Mouse (Mus musculus) lung, embryonic 14.5 days (tissue): ENCODE measurements around the gene Xpnpep2. TPM values are rescaled to one million over a fixed set of nuclear protein-coding genes. Genes with fewer than 3 reads are reported as not detected.

Source experiments
- ATAC-seq: fragments of 200-750 bp; cut with Nextera tagmentation; 2 replicates; pipeline ENCODE4 v1.8.0; 2017; ENCODE audit warnings: mild to moderate bottlenecking, moderate TSS enrichment, moderate library complexity; ENCODE audit not compliant: insufficient read depth
- DNase-seq: peaks from one replicate; pipeline ENCODE4 v3.0.0-alpha.2; 2015
- H3K27ac ChIP-seq: fragments of 300-500 bp; sonication (generic); 2 replicates; pipeline ENCODE4 v1.5.1; 2014; ENCODE audit warnings: low read depth, mild to moderate bottlenecking, moderate library complexity
- H3K27me3 ChIP-seq: fragments of 300-500 bp; sonication (generic); 2 replicates; pipeline ENCODE4 v1.6.1; 2014; ENCODE audit warnings: low read length, control low read depth; ENCODE audit not compliant: insufficient read depth
- H3K36me3 ChIP-seq: fragments of 300-500 bp; sonication (generic); 2 replicates; pipeline ENCODE4 v1.6.1; 2014; ENCODE audit warnings: control low read depth; ENCODE audit not compliant: insufficient read depth
- H3K4me1 ChIP-seq: fragments of 300-500 bp; sonication (generic); 2 replicates; pipeline ENCODE4 v1.6.1; 2014; ENCODE audit warnings: antibody characterized with exemption, control low read depth; ENCODE audit not compliant: insufficient read depth
- H3K4me2 ChIP-seq: fragments of 300-500 bp; sonication (generic); 2 replicates; pipeline ENCODE4 v1.6.1; 2014; ENCODE audit warnings: mild to moderate bottlenecking
- H3K4me3 ChIP-seq: fragments of 300-500 bp; sonication (generic); 2 replicates; pipeline ENCODE4 v1.5.1; 2014; ENCODE audit warnings: low read depth, low read length
- H3K9ac ChIP-seq: fragments of 300-500 bp; sonication (generic); 2 replicates; pipeline ENCODE4 v1.6.1; 2014
- H3K9me3 ChIP-seq: fragments of 300-500 bp; sonication (generic); 2 replicates; pipeline ENCODE4 v1.6.1; 2016; ENCODE audit warnings: low read depth, low read length, control low read depth
- CTCF ChIP-seq: IDR thresholded peaks from 2 replicates; pipeline ENCODE4 v1.5.1; 2016; ENCODE audit warnings: antibody characterized with exemption, low read depth
- WGBS: fragments of 180-500 bp; shearing (Covaris S2); extraction: QIAGEN DNeasy Blood & Tissue Kit; methylation state at CpG from one replicate; pipeline ENCODE4 v1.1.7; 2014; 5-methylcytosine and 5-hydroxymethylcytosine counted together
- polyA plus RNA-seq: library from polyadenylated mRNA; unstranded; fragments of >200 nt; fragmentation: Nextera tagmentation; extraction: Ambion mirVana; gene quantifications from 2 replicates; pipeline ENCODE4 v1.2.1, GENCODE M21; 2014

Gene Xpnpep2
- polyA plus RNA-seq, 1 experiment from 2014 or later = 1.3 TPM

DNA sequence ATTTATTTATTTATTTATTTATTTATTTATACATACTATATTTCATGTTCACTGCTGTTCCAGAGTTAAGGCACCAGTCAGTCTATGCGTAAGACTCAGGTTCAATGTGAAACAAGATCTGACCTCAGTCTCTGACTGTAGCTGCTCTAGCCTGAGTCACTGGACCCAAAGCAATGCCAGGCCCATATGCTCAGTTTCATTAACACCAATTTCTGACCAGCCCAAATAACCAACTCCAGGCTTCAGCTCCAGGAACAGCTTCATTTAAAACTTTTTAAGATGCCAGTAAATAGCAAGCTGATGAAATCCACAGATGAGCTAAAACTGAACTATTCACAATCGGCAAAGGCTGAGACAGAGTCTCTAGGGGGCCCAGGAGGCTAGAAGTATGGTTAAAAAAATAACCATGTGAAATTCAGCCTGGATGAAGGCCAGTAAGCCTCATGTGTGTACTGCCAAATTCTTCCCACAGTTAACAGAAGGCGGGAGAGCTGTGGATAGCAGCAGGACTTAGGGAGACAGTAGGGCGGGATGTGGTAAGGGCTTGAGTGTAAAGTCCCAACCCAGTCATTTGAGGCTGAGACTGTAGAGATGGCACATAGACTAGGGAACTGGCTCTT, 31.6 kb upstream of the Xpnpep2 start:
- no peaks in the 10 kb centered on the region for H3K27me3 ChIP-seq
- H3K4me1 ChIP-seq = no peaks in the 10 kb centered on the region
- no peak overlapping the region for H3K9ac ChIP-seq
- no peak for TF ChIP-seq CTCF
- DNase-seq (peak; percentile 67), ATAC-seq (no peak)
- no peaks in the 10 kb centered on the region for H3K36me3 ChIP-seq
- no peak overlapping the region for H3K4me3 ChIP-seq
- H3K27ac ChIP-seq = no peak overlapping the region
- H3K9me3 ChIP-seq = no peaks in the 10 kb centered on the region
- WGBS = 67% methylated on average over 4 of the region's 4 CpGs
- H3K4me2 ChIP-seq = no peak overlapping the region

DNA sequence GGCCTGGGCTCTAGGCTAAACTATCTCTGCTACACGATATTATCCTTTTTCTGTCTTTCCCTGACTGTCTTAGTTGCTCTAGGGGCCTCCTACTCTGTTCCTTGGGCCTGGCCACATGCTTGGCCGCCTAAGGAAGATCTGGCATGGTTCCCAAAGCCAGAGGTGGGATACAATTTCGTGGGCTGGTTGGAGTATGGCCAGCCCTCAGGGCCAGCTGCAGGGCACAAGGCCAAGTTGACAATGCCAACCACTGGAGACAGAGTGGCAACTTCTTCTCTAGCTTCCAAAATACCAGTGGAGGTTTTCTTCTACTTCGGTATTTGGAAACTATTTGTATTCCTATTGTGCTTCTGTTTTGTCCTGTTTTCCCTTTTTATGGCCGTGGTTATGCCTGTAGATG, 26.2 kb upstream of the Xpnpep2 start:
- no peak overlapping the region for H3K4me2 ChIP-seq
- no peak overlapping the region for H3K4me3 ChIP-seq
- no peak overlapping the region for H3K9ac ChIP-seq
- no peak overlapping the region for H3K27ac ChIP-seq
- ATAC-seq = no peak
- peak; percentile 13 for DNase-seq
- H3K4me1 ChIP-seq = no peaks in the 10 kb centered on the region
- 45% methylated on average over 5 of the region's 5 CpGs for WGBS
- H3K27me3 ChIP-seq = no peaks in the 10 kb centered on the region
- no peaks in the 10 kb centered on the region for H3K9me3 ChIP-seq
- no peak for TF ChIP-seq CTCF
- H3K36me3 ChIP-seq = no peaks in the 10 kb centered on the region

- DNase-seq = peak; percentile 61
- 28% methylated on average over 10 of the region's 10 CpGs for WGBS
These were observed 16.4 kb upstream of the Xpnpep2 start for GRCm38 (mm10) chrX:48092129-48092528.

DNA sequence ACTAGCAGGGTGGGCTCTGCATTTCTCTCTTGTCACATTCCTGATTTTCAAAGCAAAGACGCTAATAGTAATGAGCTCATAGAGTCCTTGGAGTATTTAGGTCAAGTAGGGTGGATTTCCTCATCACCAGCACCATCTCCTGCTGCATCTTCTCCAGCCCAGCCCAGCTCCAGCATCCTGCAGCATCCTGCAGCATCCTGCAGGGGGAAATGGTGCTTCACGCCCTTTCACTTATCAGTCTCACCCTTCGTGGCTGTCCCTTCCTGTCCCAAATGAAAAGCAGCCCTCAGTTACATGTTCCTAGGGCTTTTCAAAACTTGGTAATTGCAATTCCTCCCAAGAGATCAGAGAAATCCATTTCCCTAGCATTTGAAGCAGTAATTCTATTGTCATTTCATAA, 15.0 kb upstream of the Xpnpep2 start:
- no peaks in the 10 kb centered on the region; the same call in 1 of the 2 replicates for H3K4me1 ChIP-seq
- no peak overlapping the region for H3K9ac ChIP-seq
- no peak overlapping the region for H3K27ac ChIP-seq
- TF ChIP-seq CTCF = peak; percentile 58
- peak; percentile 37 for DNase-seq
- no peaks in the 10 kb centered on the region for H3K9me3 ChIP-seq
- no peak overlapping the region for H3K4me2 ChIP-seq
- WGBS = 38% methylated on average over 3 of the region's 3 CpGs
- no peaks in the 10 kb centered on the region for H3K27me3 ChIP-seq
- peak; percentile 42; the same call in 1 of the 2 replicates for ATAC-seq
- no peak overlapping the region for H3K4me3 ChIP-seq
- H3K36me3 ChIP-seq = no peaks in the 10 kb centered on the region

More at GRCm38 (mm10) chrX:48092129-48092528, 16.4 kb upstream of the Xpnpep2 start:
- no peak overlapping the region for H3K4me3 ChIP-seq
- no peak for TF ChIP-seq CTCF
- no peak overlapping the region for H3K9ac ChIP-seq
- no peaks in the 10 kb centered on the region for H3K27me3 ChIP-seq
- no peaks in the 10 kb centered on the region for H3K9me3 ChIP-seq
- H3K36me3 ChIP-seq = no peaks in the 10 kb centered on the region
- H3K4me2 ChIP-seq = no peak overlapping the region
- no peak overlapping the region for H3K27ac ChIP-seq
- H3K4me1 ChIP-seq = no peaks in the 10 kb centered on the region; the same call in 1 of the 2 replicates
- ATAC-seq = peak; percentile 63; the same call in 1 of the 2 replicates

GRCm38 (mm10) chrX:48094658-48095057, 13.9 kb upstream of the Xpnpep2 start:
- Histone ChIP-seq H3K9me3 (no peaks in the 10 kb centered on the region), H3K4me1 (no peaks in the 10 kb centered on the region; the same call in 1 of the 2 replicates), H3K27me3 (no peaks in the 10 kb centered on the region), H3K9ac (no peak overlapping the region), H3K4me2 (no peak overlapping the region), H3K4me3 (no peak overlapping the region), H3K27ac (no peak overlapping the region), H3K36me3 (no peaks in the 10 kb centered on the region)
- no peak for ATAC-seq
- peak; percentile 64 for TF ChIP-seq CTCF
- 69% methylated on average over 4 of the region's 4 CpGs for WGBS
- peak; percentile 33 for DNase-seq

DNA sequence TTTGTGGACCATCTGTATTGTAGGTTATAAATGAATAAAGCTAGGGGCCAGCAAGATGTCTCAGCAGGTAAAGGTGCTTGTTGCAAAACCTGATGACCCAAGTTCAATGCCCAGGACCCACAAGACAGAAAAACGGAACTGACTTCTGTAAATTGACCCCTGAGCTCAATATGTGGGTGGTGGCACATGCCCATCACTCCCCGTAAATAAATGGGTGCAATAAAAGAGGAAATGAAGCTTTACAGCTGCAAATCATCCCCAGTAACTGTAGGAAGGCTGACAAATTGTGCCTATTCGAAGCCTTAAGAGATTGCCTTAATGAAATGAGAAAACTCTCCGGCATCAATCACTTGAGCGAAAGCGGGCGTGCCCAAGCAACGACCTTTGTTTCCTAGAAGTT, 11.9 kb upstream of the Xpnpep2 start:
- Histone ChIP-seq H3K9me3 (no peaks in the 10 kb centered on the region), H3K4me3 (no peak overlapping the region), H3K27me3 (no peaks in the 10 kb centered on the region), H3K27ac (no peak overlapping the region), H3K9ac (no peak overlapping the region), H3K4me1 (no peaks in the 10 kb centered on the region; the same call in 1 of the 2 replicates), H3K36me3 (no peaks in the 10 kb centered on the region), H3K4me2 (no peak overlapping the region)
- no peak for DNase-seq
- no peak for ATAC-seq
- TF ChIP-seq CTCF = no peak
- 63% methylated on average over 8 of the region's 8 CpGs for WGBS

GRCm38 (mm10) chrX:48098470-48099129, 9.9 kb upstream of the Xpnpep2 start:
- Histone ChIP-seq H3K4me1 (no peaks in the 10 kb centered on the region), H3K36me3 (no peaks in the 10 kb centered on the region), H3K27ac (no peak overlapping the region), H3K27me3 (no peaks in the 10 kb centered on the region), H3K4me3 (no peak overlapping the region), H3K4me2 (no peak overlapping the region), H3K9ac (no peak overlapping the region), H3K9me3 (no peaks in the 10 kb centered on the region)
- WGBS = 77% methylated on average over 9 of the region's 9 CpGs
- TF ChIP-seq CTCF = no peak
- DNase-seq (no peak), ATAC-seq (no peak)
